Mouse (Mus musculus): ENCODE measurements at regions not wholly inside any gene's neighbourhood (a gene's known extent, or its start where the extent isn't known, plus 50 kb on each side); places are given as distances from the start of the nearest gene placed in this dataset.

DNA sequence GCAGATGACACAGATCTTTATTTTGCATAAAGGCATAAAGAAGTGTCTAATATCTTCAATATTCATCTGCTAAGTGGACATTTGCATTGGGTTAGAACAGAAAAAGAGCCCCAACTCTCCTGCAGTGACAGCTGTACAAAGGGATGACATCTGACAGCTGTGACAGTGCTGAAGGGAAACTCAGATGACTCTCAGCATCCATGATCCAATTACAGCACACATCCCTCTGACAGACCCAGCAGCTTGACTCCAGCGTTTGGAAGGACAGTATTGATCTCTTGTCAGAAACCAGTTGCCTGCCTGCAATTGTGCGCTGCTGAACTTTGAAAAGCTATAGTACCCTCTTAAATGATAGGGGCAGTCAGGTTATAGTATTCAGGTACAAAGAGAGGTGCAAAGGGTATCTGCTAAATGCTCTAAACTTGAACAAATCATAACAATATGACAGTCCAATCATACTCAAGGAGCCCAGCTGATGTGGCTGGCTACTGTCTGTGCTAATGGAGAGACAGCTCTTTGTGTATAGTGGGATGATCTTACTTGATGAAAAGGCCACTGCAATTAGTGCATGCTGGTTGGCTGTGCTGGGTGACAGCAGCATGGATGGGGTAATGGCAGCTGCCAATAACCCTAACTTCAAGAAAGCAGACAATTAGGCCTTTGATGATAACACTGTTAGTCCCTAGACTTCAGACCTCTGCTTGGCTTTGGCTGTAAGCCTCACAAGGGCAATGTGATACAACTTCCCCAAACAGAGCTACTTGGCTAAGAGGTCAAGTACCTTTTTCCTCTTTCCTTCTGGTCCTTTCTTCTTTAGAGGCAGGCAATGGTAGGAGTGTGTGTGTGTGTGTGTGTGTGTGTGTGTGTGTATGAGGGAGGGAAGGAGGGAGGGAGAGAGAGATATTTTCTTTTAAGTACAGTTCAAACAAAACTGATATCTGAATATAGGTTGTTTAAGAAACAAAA lies 662.9 kb downstream of the Nr4a2 start:
- H3K4me2 ChIP-seq (replicated peaks; ENCODE audit: low read depth, low read length, severe bottlenecking) = no peak overlapping the region
- no peak overlapping the region for H3K27ac ChIP-seq (replicated peaks; ENCODE audit: low read depth, low read length)
- H3K9ac ChIP-seq (ENCODE audit: low read depth, low read length, severe bottlenecking) = no peak overlapping the region
- no peaks in the 10 kb centered on the region for H3K36me3 ChIP-seq (ENCODE audit: control insufficient read depth, insufficient read depth, low read length)
- WGBS = 60% methylated on average over 2 of the region's 2 CpGs
- no peak overlapping the region for H3K4me3 ChIP-seq (replicated peaks; ENCODE audit: low read length)
- DNase-seq (ENCODE audit: low spot score) (no peak), ATAC-seq (ENCODE audit: low FRiP score, low read depth) (peak; percentile 47; the same call in 1 of the 2 replicates)
- H3K4me1 ChIP-seq (ENCODE audit: control insufficient read depth, insufficient read depth, low read length) = 0 out of 2 replicates have a peak, but pooled peaks cover 6% of the 10 kb centered on the region
- H3K9me3 ChIP-seq (ENCODE audit: control insufficient read depth, low read length) = no peaks in the 10 kb centered on the region
- no peaks in the 10 kb centered on the region for H3K27me3 ChIP-seq (ENCODE audit: control insufficient read depth, insufficient read depth, low read length)
- no peak for TF ChIP-seq POLR2A (IDR thresholded peaks at IDR 0.05; ENCODE audit: borderline replicate concordance, extremely low read depth, insufficient read depth, insufficient read length)

GRCm38 (mm10) chr2:56459430-56459829 lies 664.4 kb downstream of the Nr4a2 start:
- no peaks in the 10 kb centered on the region for H3K9me3 ChIP-seq (ENCODE audit: control insufficient read depth, low read length)
- H3K27ac ChIP-seq (replicated peaks; ENCODE audit: low read depth, low read length) = no peak overlapping the region
- H3K4me3 ChIP-seq (replicated peaks; ENCODE audit: low read length) = no peak overlapping the region
- no peak for DNase-seq (ENCODE audit: low spot score)
- H3K36me3 ChIP-seq (ENCODE audit: control insufficient read depth, insufficient read depth, low read length) = no peaks in the 10 kb centered on the region
- no peak overlapping the region for H3K4me2 ChIP-seq (replicated peaks; ENCODE audit: low read depth, low read length, severe bottlenecking)
- H3K27me3 ChIP-seq (ENCODE audit: control insufficient read depth, insufficient read depth, low read length) = no peaks in the 10 kb centered on the region
- TF ChIP-seq POLR2A (IDR thresholded peaks at IDR 0.05; ENCODE audit: borderline replicate concordance, extremely low read depth, insufficient read depth, insufficient read length) = no peak
- ATAC-seq (ENCODE audit: low FRiP score, low read depth) = no peak
- 56% methylated on average over 5 of the region's 5 CpGs for WGBS
- H3K9ac ChIP-seq (ENCODE audit: low read depth, low read length, severe bottlenecking) = no peak overlapping the region
- 0 out of 2 replicates have a peak, but pooled peaks cover 7% of the 10 kb centered on the region for H3K4me1 ChIP-seq (ENCODE audit: control insufficient read depth, insufficient read depth, low read length)

- Histone ChIP-seq H3K4me3 (replicated peaks; ENCODE audit: low read length) (no peak overlapping the region), H3K4me1 (ENCODE audit: control insufficient read depth, insufficient read depth, low read length) (0 out of 2 replicates have a peak, but pooled peaks cover 7% of the 10 kb centered on the region), H3K4me2 (replicated peaks; ENCODE audit: low read depth, low read length, severe bottlenecking) (no peak overlapping the region), H3K9me3 (ENCODE audit: control insufficient read depth, low read length) (no peaks in the 10 kb centered on the region), H3K9ac (ENCODE audit: low read depth, low read length, severe bottlenecking) (no peak overlapping the region), H3K27ac (replicated peaks; ENCODE audit: low read depth, low read length) (no peak overlapping the region), H3K27me3 (ENCODE audit: control insufficient read depth, insufficient read depth, low read length) (no peaks in the 10 kb centered on the region), H3K36me3 (ENCODE audit: control insufficient read depth, insufficient read depth, low read length) (no peaks in the 10 kb centered on the region)
- ATAC-seq (ENCODE audit: low FRiP score, low read depth) = no peak
- WGBS = 8% methylated on average over 1 of the region's 1 CpGs
- no peak for DNase-seq (ENCODE audit: low spot score)
- TF ChIP-seq POLR2A (IDR thresholded peaks at IDR 0.05; ENCODE audit: borderline replicate concordance, extremely low read depth, insufficient read depth, insufficient read length) = no peak
Observed at GRCm38 (mm10) chr2:56457594-56457993, 666.2 kb downstream of the Nr4a2 start.

DNA sequence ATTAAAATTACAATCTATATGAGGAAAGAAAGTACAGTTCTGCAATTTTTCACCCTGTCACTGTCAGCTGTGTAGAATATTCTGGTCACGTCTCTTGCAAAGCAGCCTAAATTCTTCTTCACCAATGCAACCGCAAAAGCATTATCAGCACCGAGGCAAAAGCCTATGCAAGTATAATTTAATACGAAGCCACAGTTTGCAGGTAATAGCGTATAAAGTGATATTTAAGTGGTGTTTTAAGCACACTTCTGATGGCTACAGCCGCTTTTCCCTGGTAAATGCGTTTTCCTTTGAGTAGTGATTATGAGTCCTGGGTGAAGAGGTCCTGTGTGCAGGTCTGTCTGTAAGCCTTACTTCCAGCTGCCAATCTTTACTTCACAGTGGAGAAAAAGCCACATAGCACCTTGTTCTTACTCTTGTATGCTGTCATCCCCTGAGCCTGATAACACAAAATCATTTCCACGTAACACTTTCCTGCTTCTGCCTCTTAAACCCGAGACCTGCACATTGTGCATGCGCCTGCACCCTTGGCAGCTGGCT lies 667.9 kb downstream of the Nr4a2 start:
- no peak overlapping the region for H3K4me2 ChIP-seq (replicated peaks; ENCODE audit: low read depth, low read length, severe bottlenecking)
- WGBS = 36% methylated on average over 10 of the region's 10 CpGs
- DNase-seq (ENCODE audit: low spot score) (no peak), ATAC-seq (ENCODE audit: low FRiP score, low read depth) (no peak)
- no peak overlapping the region for H3K27ac ChIP-seq (replicated peaks; ENCODE audit: low read depth, low read length)
- no peaks in the 10 kb centered on the region for H3K27me3 ChIP-seq (ENCODE audit: control insufficient read depth, insufficient read depth, low read length)
- H3K36me3 ChIP-seq (ENCODE audit: control insufficient read depth, insufficient read depth, low read length) = no peaks in the 10 kb centered on the region
- 0 out of 2 replicates have a peak, but pooled peaks cover 7% of the 10 kb centered on the region for H3K4me1 ChIP-seq (ENCODE audit: control insufficient read depth, insufficient read depth, low read length)
- no peaks in the 10 kb centered on the region for H3K9me3 ChIP-seq (ENCODE audit: control insufficient read depth, low read length)
- TF ChIP-seq POLR2A (IDR thresholded peaks at IDR 0.05; ENCODE audit: borderline replicate concordance, extremely low read depth, insufficient read depth, insufficient read length) = no peak
- H3K9ac ChIP-seq (ENCODE audit: low read depth, low read length, severe bottlenecking) = no peak overlapping the region
- no peak overlapping the region for H3K4me3 ChIP-seq (replicated peaks; ENCODE audit: low read length)

GRCm38 (mm10) chr2:56454611-56455066 lies 669.2 kb downstream of the Nr4a2 start:
- Histone ChIP-seq H3K9ac (ENCODE audit: low read depth, low read length, severe bottlenecking) (peak overlapping the region; percentile 25; the same call in 1 of the 2 replicates), H3K9me3 (ENCODE audit: control insufficient read depth, low read length) (no peaks in the 10 kb centered on the region), H3K4me1 (ENCODE audit: control insufficient read depth, insufficient read depth, low read length) (0 out of 2 replicates have a peak, but pooled peaks cover 7% of the 10 kb centered on the region), H3K4me2 (replicated peaks; ENCODE audit: low read depth, low read length, severe bottlenecking) (peak overlapping the region; percentile 30), H3K4me3 (replicated peaks; ENCODE audit: low read length) (0 out of 2 replicates have a peak overlapping the region, but pooled peaks have one; percentile 8), H3K27ac (replicated peaks; ENCODE audit: low read depth, low read length) (no peak overlapping the region), H3K36me3 (ENCODE audit: control insufficient read depth, insufficient read depth, low read length) (no peaks in the 10 kb centered on the region), H3K27me3 (ENCODE audit: control insufficient read depth, insufficient read depth, low read length) (no peaks in the 10 kb centered on the region)
- 7% methylated on average over 11 of the region's 11 CpGs for whole genome bisulfite sequencing
- TF ChIP-seq POLR2A (IDR thresholded peaks at IDR 0.05; ENCODE audit: borderline replicate concordance, extremely low read depth, insufficient read depth, insufficient read length) = no peak
- no peak for DNase-seq (ENCODE audit: low spot score)
- ATAC-seq (ENCODE audit: low FRiP score, low read depth) = no peak

Data from limb, embryonic 14.5 days (tissue).